Mouse (Mus musculus): Measurements from ENCODE around the gene Arid4a.

Gene Arid4a

GRCm38 (mm10) chr12:71014845-71015362, 886 bp upstream of the Arid4a start:
- in situ Hi-C loops (cut with MboI, MseI): loop anchor here (5.0 kb wide), 1 partner anchor 48 kb away; no protein-coding TSS in a partner anchor

GRCm38 (mm10) chr12:71016211-71016502, 367 bp downstream of the Arid4a start:
- in situ Hi-C loops (cut with MboI, MseI): loop anchor here (5.0 kb wide), 1 partner anchor 49 kb away; no protein-coding TSS in a partner anchor

DNA sequence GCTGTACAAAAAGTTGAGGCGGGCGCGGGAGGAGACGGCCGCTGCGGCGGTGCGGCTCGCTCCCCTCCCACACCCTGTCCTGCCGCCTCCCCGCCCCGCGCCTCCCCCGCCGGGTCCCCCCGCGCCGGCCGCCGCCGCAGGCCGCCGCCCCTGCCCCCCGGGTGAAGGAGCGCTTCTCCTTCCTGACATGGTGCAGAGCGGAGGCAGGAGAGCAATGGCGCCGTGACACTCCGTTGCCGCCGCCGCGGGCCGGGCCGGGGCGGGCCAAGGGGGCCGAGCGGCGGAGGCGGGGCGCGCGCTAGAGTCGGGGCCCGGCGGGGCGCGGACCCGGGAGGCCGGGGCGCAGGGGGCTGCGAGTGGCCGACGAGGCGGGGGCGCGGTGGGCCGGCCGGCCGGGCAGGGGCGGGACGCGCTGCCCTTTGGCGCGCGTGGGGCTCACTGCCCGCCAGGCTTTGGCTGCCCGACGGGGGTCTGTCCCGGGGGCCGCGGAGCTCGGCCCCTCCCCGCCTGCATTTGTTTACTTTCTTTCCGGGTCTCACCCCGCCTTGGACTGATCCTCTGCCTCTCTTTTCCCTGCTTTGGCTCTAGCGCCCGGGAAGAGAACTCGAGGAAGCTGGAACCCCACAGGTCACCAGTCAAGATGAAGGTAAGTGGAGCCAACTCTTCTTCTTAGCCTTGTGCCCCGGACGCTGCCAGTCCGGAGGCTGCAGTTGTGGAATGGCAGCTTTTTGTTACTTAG, 882 bp downstream of the Arid4a start:
- in situ Hi-C loops (cut with MboI, MseI): loop anchor here (5.0 kb wide), 1 partner anchor 49 kb away; no protein-coding TSS in a partner anchor

DNA sequence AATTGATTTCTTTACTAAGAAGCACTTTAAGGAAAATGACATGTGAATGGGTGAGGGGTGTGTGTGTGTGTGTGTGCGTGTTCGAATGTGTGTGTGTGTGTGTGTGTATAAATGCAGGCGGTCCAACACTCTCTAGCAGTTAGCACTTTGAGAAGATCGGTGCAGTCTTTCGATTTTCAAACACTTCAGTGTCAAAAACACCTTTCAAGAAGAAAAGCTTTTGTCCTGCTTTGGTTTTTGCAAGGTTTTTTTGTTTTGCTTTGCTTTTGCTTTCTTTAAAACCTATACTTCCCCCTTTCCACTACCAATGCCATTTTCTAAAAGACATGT, 1.4 kb downstream of the Arid4a start:
- in situ Hi-C loops (cut with MboI, MseI): loop anchor here (5.0 kb wide), 1 partner anchor 50 kb away; no protein-coding TSS in a partner anchor

GRCm38 (mm10) chr12:71017827-71018226, 2.0 kb downstream of the Arid4a start:
- in situ Hi-C loops (cut with MboI, MseI): loop anchor here (5.0 kb wide), 1 partner anchor 51 kb away; no protein-coding TSS in a partner anchor

GRCm38 (mm10) chr12:71019211-71019610, 3.4 kb downstream of the Arid4a start:
- in situ Hi-C loops (cut with MboI, MseI): loop anchor here (5.0 kb wide), 1 partner anchor 52 kb away; no protein-coding TSS in a partner anchor

DNA sequence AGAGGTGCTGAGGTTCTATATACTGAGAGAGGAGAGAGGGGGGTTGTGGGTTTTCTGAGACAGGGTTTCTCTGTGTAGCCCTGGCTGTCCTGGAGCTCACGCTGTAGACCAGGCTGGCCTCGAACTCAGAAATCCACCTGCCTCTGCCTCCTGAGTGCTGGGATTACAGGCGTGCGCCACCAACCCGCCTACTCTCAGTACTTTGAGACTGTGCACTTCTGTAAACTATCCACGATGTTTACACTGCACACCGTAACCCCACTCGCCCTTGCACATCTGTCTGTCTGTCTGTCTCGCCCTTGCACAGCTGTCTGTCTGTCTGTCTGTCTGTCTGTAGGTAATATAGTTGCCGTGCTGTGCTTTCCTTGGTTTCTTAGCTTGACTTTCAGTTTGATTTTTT, 8.6 kb downstream of the Arid4a start:
- in situ Hi-C loops (cut with MboI, MseI): no loop called here

DNA sequence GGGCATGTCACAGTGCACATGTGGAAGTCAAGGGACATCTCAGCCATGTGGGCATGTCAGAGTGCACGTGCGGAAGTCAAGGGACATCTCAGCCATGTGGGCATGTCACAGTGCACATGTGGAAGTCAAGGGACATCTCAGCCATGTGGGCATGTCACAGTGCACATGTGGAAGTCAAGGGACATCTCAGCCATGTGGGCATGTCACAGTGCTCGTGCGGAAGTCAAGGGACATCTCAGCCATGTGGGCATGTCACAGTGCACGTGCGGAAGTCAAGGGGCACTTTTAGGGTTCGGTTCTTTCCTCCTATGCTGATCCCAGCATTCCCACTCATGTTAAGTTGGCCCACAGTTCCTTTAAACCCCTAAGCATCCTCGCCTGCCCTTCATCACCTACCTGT, 12.5 kb downstream of the Arid4a start:
- in situ Hi-C loops (cut with MboI, MseI): loop anchor here (25.0 kb wide), 1 partner anchor 1841 kb away; the partner anchor contains the start of genes Dnaaf2, Gm49383, Mgat2 and Rpl36al

DNA sequence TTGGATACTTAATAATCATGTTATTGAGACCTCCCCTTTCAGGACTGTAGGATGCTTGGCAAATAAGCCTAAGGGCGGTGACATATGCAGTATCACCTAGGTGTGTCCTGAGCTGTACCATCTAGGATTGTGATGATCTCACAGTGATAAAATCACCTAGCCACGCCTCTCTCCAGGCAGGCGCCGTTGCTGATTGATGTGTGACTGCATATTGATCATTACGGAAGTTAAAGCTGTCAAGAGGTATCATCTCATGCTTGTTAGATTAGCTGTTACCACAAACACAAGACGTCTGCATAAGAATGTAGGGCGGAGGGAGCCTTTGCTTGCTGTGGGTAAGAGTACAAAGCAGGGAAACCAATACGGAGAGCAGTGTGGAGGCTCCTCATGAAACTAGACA, 14.5 kb downstream of the Arid4a start:
- in situ Hi-C loops (cut with MboI, MseI): loop anchor here (10.0 to 25.0 kb wide), 2 partner anchors 575 to 1843 kb away; partner anchors contain the start of genes Dnaaf2, Gm49383, Mgat2 and Rpl36al

- in situ Hi-C loops (cut with MboI, MseI): loop anchor here (10.0 to 25.0 kb wide), 2 partner anchors 576 to 1843 kb away; partner anchors contain the start of genes Dnaaf2, Gm49383, Mgat2 and Rpl36al
Measured at GRCm38 (mm10) chr12:71030722-71031121, 14.9 kb downstream of the Arid4a start.

DNA sequence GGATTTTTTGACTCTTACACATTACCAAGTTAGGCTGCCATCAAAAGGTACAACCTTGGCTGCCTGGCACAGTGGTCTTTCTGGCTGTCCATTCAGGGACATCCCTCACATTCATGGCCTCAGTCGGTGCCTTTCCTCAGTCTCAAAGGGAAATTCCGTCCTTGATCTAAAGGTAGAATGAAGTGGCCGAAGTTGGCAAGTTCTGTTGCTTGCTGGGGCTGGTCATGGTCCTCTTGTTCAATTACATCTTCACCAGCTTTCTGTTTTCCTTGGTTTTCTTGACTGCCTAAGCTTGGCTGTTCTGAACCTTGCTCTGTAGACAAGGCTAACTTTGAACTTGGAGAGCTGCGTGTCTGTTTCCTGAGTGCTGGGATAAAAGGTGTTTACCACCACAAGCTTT, 20.0 kb downstream of the Arid4a start:
- in situ Hi-C loops (cut with MboI, MseI): loop anchor here (10.0 to 25.0 kb wide), 2 partner anchors 581 to 1849 kb away; partner anchors contain the start of genes Dnaaf2, Gm49383, Mgat2 and Rpl36al

DNA sequence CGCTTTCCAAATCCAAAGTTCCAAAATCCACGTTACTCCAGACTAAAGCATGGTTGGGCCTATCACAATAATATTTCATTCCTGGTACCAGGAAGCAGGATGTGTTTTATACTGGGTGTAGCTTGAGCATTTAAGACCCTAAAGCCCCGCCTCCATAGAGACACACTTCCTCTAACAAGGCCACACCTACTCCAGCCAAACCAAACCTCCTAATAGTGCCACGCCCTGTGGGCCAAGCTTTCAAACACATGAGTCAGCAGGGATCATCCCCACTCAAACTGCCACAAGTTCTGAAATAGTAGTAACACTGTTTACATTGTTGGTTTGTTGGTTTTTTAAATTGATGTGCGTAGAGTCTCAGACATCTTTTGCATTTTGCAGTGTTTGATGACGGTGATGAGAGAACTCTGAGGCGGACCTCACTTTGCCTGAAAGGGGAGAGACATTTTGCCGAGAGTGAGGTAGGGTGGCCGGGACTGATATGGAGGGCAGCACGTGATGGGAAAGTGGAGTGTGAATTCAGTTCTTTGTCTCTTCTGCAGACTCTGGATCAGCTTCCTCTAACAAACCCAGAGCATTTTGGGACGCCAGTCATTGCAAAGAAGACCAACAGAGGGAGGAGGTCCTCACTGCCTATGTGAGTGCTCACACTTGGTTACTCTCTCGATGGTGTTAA, 21.1 kb downstream of the Arid4a start:
- in situ Hi-C loops (cut with MboI, MseI): loop anchor here (10.0 to 25.0 kb wide), 2 partner anchors 582 to 1850 kb away; partner anchors contain the start of genes Dnaaf2, Gm49383, Mgat2 and Rpl36al

GRCm38 (mm10) chr12:71040462-71040861, 24.7 kb downstream of the Arid4a start:
- in situ Hi-C loops (cut with MboI, MseI): loop anchor here (25.0 kb wide), 1 partner anchor 1853 kb away; the partner anchor contains the start of genes Dnaaf2, Gm49383, Mgat2 and Rpl36al

GRCm38 (mm10) chr12:71042451-71042850, 26.7 kb downstream of the Arid4a start:
- in situ Hi-C loops (cut with MboI, MseI): loop anchor here (25.0 kb wide), 1 partner anchor 1855 kb away; the partner anchor contains the start of genes Dnaaf2, Gm49383, Mgat2 and Rpl36al

- in situ Hi-C loops (cut with MboI, MseI): loop anchor here (25.0 kb wide), 1 partner anchor 1856 kb away; the partner anchor contains the start of genes Dnaaf2, Gm49383, Mgat2 and Rpl36al
Measured at GRCm38 (mm10) chr12:71043571-71043970, 27.8 kb downstream of the Arid4a start.

- in situ Hi-C loops (cut with MboI, MseI): loop anchor here (25.0 kb wide), 1 partner anchor 1857 kb away; the partner anchor contains the start of genes Dnaaf2, Gm49383, Mgat2 and Rpl36al
Measured at GRCm38 (mm10) chr12:71044488-71044887, 28.7 kb downstream of the Arid4a start.

GRCm38 (mm10) chr12:71046501-71046900, 30.7 kb downstream of the Arid4a start:
- in situ Hi-C loops (cut with MboI, MseI): loop anchor here (25.0 kb wide), 1 partner anchor 1859 kb away; the partner anchor contains the start of genes Dnaaf2, Gm49383, Mgat2 and Rpl36al

GRCm38 (mm10) chr12:71047473-71048078, 31.8 kb downstream of the Arid4a start:
- in situ Hi-C loops (cut with MboI, MseI): loop anchor here (25.0 kb wide), 1 partner anchor 1860 kb away; the partner anchor contains the start of genes Dnaaf2, Gm49383, Mgat2 and Rpl36al

DNA sequence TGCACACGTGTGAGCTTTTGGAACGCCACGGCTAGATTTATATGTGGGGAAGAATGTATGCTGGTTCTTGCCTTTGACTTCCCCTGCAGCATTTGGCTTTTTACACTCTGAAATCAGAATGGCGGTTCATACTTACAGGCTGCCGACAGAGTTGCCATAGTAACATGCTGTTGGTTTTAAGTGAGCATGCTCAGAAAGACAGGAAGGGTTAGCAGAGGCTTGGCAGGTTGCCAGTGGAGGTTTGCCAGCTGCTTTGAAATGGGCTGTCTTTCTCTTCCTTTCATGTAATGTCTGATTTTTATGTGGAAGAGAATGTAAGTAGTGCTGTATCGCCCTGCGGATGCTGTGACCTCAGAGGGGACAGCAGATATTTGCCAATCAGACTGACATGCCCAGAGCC, 32.3 kb downstream of the Arid4a start:
- in situ Hi-C loops (cut with MboI, MseI): loop anchor here (25.0 kb wide), 1 partner anchor 1861 kb away; the partner anchor contains the start of genes Dnaaf2, Gm49383, Mgat2 and Rpl36al

- in situ Hi-C loops (cut with MboI, MseI): loop anchor here (25.0 kb wide), 1 partner anchor 1861 kb away; the partner anchor contains the start of genes Dnaaf2, Gm49383, Mgat2 and Rpl36al
Measured at GRCm38 (mm10) chr12:71048561-71048960, 32.8 kb downstream of the Arid4a start.
